Mouse (Mus musculus) A20 (cell line): Measurements from ENCODE around the gene Polg.

Experiments
- DNase-seq: peaks from one replicate; pipeline ENCODE4 v3.0.0-alpha.2; 2011; ENCODE audit warnings: low read depth, low spot score

The Polg gene

DNA sequence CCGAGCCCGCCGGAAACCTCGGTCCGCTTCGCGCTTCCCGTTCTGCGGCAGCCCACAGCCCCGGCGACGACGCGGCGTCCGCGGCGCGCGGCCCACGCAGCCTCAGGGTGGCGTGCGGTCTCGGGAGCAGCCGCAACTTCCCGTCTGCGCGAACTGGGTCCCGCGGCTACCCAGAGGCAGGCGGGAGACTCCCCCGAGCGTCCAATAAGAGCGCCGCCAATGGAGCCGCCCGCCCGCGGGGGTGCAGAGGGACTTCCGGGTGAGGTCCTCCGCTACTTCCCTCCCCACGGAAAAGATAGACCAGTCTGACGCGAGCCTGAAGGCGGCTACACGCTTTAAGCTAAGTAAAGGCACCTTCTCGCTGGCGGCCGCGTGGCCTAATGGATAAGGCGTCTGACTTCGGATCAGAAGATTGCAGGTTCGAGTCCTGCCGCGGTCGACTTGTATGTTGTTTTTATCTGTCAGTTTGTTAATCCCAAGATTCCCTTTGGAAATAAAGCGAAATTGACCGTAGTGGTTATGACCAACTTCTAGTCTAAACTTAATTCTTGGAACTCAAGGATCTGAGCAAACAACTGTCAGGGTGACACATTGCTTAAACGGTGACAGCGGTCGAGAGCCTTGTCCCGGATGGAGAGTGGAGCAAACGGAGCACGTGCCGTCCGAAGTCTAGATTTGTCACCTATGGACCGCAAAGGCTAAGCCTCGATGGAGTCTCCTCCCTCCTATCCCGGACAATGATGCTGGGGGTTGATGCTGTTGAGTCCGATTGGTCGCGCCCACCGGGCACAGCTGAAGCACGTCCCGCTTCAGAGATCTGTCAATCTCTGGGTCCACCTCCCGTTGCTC is at the start of gene Polg:
Gene Polg (minus strand): TSS at position 310 of the 849 bp plus-strand sequence.
- DNase-seq = peak; percentile 99

DNA sequence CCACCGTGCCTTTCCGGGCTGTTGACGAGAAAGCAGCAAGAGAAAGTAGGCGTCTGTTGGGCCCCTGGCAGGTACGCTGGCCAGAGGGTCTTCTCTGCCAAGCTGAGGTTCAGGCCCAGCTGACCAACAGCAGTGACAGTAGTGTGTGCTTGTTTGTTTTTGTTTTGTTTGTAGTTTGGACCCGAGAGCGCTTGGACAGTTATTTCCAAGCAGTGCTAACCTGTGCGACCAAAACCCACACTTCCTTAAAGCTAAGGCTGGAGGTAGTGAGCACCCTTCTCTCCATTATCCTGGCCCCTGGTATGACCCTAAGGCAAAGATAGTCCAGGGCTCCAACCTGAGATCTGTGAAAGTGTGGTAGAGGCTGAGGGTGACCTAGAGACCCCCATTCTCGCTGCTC is 49.7 kb upstream of the Polg start:
- DNase-seq = no peak

GRCm38 (mm10) chr7:79515221-79515743 is 49.1 kb upstream of the Polg start:
- DNase-seq = no peak

- no peak for DNase-seq
Measured at GRCm38 (mm10) chr7:79514361-79514881, 48.3 kb upstream of the Polg start.

GRCm38 (mm10) chr7:79513466-79513865 is 47.3 kb upstream of the Polg start:
- DNase-seq = peak; percentile 18

- DNase-seq = no peak
Measured at GRCm38 (mm10) chr7:79512496-79512895, 46.3 kb upstream of the Polg start.

- no peak for DNase-seq
Measured at GRCm38 (mm10) chr7:79511656-79512055, 45.5 kb upstream of the Polg start.

- no peak for DNase-seq
Measured at GRCm38 (mm10) chr7:79511181-79511580, 45.0 kb upstream of the Polg start.

- DNase-seq = no peak
Measured at GRCm38 (mm10) chr7:79510686-79511085, 44.5 kb upstream of the Polg start.

GRCm38 (mm10) chr7:79509710-79510109 is 43.5 kb upstream of the Polg start:
- no peak for DNase-seq

- DNase-seq = no peak
Measured at GRCm38 (mm10) chr7:79509235-79509607, 43.1 kb upstream of the Polg start.

DNA sequence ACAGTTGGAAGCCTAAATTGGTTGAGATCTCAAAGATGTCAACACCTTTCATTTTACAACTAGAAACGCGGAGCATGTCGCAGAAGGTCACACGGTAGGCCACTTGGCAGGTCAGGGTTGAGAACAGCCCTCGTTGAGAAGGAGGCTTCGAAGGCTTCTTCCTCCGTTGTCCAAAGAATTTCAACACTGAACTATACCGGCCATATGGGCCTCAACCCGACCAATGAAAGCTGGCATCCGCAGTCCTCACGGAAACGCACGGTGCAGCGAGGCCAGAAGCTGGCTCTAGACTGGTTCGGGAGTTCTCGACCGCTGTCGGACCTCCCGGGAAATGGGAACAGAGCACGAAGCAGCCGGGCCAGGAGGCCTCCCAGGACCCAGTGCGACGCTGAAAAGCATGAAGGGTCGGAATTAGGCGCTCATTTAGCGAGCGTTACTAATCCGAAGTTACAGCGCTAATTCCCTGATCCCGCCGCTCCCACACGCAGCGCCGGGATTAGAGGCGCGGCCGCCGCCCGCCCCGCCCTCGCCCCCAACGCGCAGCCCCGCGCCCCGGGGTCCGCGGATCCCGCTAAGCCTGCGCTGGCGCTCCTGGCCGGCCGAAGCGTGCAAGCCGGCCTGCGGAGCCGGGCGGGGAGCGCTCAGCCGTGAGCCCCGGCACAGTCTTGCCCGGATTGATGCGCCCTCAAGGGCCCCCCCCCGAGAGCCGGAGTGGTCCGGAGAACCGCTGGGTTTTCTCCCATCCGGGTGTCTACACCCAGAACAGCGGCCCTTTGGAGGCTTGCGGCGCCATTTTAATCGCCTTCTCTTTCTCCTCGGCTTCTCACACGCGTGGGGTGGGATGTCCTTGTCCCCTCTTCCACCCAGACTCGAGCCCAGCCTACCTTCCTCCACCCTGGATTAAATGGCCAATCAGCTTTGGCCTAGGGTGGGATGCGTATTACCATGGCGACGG is 42.4 kb upstream of the Polg start:
- DNase-seq = no peak

DNA sequence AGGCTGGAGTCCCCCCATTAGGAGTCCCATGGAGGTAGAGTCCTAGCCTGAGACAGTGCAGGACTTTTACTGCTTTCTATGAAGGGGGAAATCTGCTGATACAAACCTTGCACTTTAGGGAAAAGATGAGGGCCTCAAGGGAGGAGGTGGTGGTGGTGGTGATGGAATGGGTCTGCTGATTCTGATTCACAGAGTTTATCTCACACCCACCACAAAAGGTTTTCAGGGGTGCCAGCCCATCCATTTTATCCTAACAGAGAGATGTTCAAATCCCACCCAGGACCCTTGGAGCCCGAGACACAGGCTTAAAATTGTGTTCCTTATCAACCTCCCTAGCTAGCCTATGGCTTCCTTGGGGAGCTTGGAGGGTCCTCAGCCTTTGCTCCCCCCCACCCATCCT is 41.6 kb upstream of the Polg start:
- DNase-seq = no peak

- DNase-seq = no peak
Measured at GRCm38 (mm10) chr7:79507101-79507705, 41.0 kb upstream of the Polg start.

GRCm38 (mm10) chr7:79506531-79507090 is 40.4 kb upstream of the Polg start:
- no peak for DNase-seq

DNA sequence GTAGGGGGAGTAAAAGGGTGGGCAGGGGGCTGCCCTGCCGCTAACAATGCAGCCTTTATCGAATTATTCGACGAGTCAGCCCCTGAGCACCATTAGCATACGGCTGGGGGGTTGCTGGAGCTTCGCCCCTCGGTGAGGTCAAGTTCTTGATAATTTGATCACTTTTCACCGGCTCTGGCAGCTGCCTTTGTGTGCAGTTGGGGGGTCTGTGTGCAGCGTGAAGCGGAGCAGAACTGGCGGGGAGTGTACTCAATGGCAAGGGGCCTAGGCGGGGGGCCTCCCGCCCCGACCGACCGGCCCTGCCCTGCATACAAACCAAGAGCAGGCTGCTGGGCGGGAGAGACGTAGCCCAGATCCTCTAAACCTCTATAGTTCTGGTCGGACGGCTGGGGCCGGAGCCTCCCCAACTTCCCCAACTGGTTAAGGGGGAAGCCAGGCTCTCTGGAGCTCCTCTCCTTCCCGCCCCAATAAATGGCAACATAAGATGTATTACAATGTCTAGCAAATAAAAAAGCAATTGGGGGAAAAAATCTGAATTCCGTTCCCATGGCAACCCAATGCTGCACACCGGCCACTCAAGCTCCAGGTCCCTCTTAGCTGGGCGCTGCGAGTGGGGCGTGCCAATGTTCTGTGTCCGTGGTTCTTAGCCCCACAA is 39.8 kb upstream of the Polg start:
- no peak for DNase-seq

GRCm38 (mm10) chr7:79505376-79505775 is 39.2 kb upstream of the Polg start:
- DNase-seq = no peak

DNA sequence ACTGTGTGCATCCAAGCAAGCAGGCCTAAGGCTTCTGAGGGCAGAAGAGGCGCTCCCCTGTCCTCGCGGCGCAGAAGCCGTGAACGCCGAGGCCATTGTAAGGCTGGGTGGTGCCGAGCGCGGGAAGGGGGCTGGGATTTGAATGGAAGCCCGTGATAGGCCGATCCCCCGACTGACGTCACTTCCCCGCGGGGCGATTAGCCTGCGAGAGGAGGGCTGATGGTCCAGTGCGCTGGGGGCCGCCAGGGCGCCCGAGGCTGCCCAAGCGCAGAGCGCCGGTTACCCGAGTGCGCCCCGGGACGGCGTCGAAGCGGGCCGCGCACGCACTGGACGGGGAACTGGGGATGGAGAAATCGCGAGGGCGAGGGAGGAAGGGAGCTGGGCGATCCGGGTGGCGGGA is 38.6 kb upstream of the Polg start:
- no peak for DNase-seq

DNA sequence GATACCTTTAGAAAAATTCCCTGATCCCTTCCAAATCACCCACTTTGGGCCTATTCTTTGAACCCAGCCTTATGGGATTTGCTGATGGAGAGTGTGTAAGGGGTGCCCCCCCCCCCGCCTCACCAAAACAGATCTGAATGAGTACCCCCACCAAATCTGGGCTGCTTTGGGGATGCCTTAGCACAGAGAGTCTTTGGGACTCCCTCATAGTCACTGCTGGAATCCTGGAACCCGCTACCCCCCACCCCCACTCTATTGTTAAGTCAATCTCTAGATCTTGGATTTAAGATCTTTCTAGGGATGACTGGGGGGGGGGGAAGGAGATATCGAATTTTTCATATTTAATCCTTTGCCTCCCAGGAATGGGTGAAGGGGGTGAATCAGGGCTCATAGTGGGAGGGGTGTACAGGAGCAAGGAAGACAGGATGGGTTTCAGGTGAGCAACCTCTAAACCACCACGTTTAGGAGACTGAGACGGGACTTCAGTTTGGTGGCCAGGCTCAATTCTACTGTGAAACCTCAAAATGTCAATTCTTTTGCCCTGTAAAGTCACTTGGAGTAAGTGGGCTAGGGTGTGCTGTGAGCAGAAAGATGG is 37.6 kb upstream of the Polg start:
- no peak for DNase-seq

DNA sequence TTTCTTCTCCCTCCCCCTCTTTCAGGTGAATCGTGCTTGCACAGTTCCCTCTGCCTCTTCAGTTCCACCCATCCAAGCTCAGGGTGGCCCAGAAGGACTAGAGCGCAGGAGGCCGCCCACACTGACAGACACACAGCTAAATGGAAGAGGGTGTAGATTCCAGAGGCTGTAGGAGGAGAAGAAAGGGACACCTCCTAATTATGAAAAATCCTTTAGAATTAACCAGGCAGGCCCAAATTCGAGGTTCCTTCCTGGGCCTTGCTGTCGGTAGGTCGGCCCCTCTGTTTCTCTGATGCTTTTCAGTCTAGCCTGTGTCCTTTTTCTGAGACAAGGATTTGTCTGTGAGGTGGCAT is 36.9 kb upstream of the Polg start:
- DNase-seq = no peak
